Mouse (Mus musculus) brain, adult 2 months (tissue): Measurements from ENCODE around the gene Cxcl16.

Source experiments
- DNase-seq: peaks from one replicate; pipeline ENCODE4 v3.0.0; 2011; ENCODE audit warnings: low read depth, low spot score

The Cxcl16 gene

GRCm38 (mm10) chr11:70412591-70412990 is 47.2 kb downstream of the Cxcl16 start:
- no peak for DNase-seq

GRCm38 (mm10) chr11:70410297-70410643 is 49.5 kb downstream of the Cxcl16 start:
- DNase-seq = no peak

GRCm38 (mm10) chr11:70409594-70410296 is 50.0 kb downstream of the Cxcl16 start, which contains the start of gene Pelp1:
Pelp1 (minus strand) TSS chr11:70410031.
- peak; percentile 91 for DNase-seq
